Mouse (Mus musculus) neutrophil, adult 5-6 weeks (primary cell): ENCODE results near the gene Plrg1. TPM values are rescaled to one million over a fixed set of nuclear protein-coding genes. Genes with fewer than 3 reads are reported as not detected.

ENCODE experiments used
- ATAC-seq: fragments of 151-379, 151-347 bp; 2 replicates; pipeline ENCODE4 v1.8.0; 2017; ENCODE audit warnings: mild to moderate bottlenecking, moderate TSS enrichment; ENCODE audit not compliant: insufficient number of reproducible peaks, poor library complexity, low FRiP score, severe bottlenecking; ENCODE audit errors: extremely low read depth
- total RNA-seq: library from RNA; stranded (forward); fragments of 200-1000 nt; gene quantifications from 2 replicates; pipeline ENCODE4 v1.2.3, GENCODE M21; 2017

Gene Plrg1
- total RNA-seq = 54.5 and 62.4 TPM in 2 replicates

- ATAC-seq = peak; percentile 97
Measured at GRCm38 (mm10) chr3:83055281-83056038, at the start of gene Plrg1. Gene Plrg1, plus strand, starts transcription at chr3:83055522.

GRCm38 (mm10) chr3:83007557-83007956, 47.8 kb upstream of the Plrg1 start, which contains the start of gene Fgg:
Gene Fgg, plus strand, starts transcription at chr3:83007724.
- ATAC-seq = no peak

- ATAC-seq = no peak
Measured at GRCm38 (mm10) chr3:83010291-83010690, 45.0 kb upstream of the Plrg1 start.

- ATAC-seq = no peak
Measured at GRCm38 (mm10) chr3:83011136-83011535, 44.2 kb upstream of the Plrg1 start.

- no peak for ATAC-seq
Measured at GRCm38 (mm10) chr3:83011565-83011964, 43.8 kb upstream of the Plrg1 start.

GRCm38 (mm10) chr3:83012636-83013035, 42.7 kb upstream of the Plrg1 start:
- no peak for ATAC-seq

- ATAC-seq = no peak
Measured at GRCm38 (mm10) chr3:83013951-83014350, 41.4 kb upstream of the Plrg1 start.

GRCm38 (mm10) chr3:83016236-83016635, 39.1 kb upstream of the Plrg1 start:
- ATAC-seq = no peak

- no peak for ATAC-seq
Measured at GRCm38 (mm10) chr3:83020387-83020786, 34.9 kb upstream of the Plrg1 start.

GRCm38 (mm10) chr3:83021176-83021575, 34.1 kb upstream of the Plrg1 start:
- ATAC-seq = no peak

- no peak for ATAC-seq
Measured at GRCm38 (mm10) chr3:83025036-83025435, 30.3 kb upstream of the Plrg1 start.

- ATAC-seq = no peak
Measured at GRCm38 (mm10) chr3:83025475-83026301, 29.6 kb upstream of the Plrg1 start, which contains the start of gene Fga. Gene Fga, plus strand, starts transcription at chr3:83026076.

GRCm38 (mm10) chr3:83027546-83028251, 27.6 kb upstream of the Plrg1 start:
- no peak for ATAC-seq

- no peak for ATAC-seq
Measured at GRCm38 (mm10) chr3:83030331-83030730, 25.0 kb upstream of the Plrg1 start.

GRCm38 (mm10) chr3:83032746-83033308, 22.5 kb upstream of the Plrg1 start:
- ATAC-seq = no peak

- ATAC-seq = no peak
Measured at GRCm38 (mm10) chr3:83033801-83034200, 21.5 kb upstream of the Plrg1 start.

GRCm38 (mm10) chr3:83038865-83039264, 16.5 kb upstream of the Plrg1 start:
- ATAC-seq = no peak

- ATAC-seq = no peak
Measured at GRCm38 (mm10) chr3:83039666-83040065, 15.7 kb upstream of the Plrg1 start.

GRCm38 (mm10) chr3:83042451-83042850, 12.9 kb upstream of the Plrg1 start:
- ATAC-seq = no peak
